Mouse (Mus musculus) heart, embryonic 16.5 days (tissue): ENCODE measurements at regions not wholly inside any gene's neighbourhood (a gene's known extent, or its start where the extent isn't known, plus 50 kb on each side); places are given as distances from the start of the nearest gene placed in this dataset.

Source experiments
- ATAC-seq: fragments of 200-750 bp; cut with Nextera tagmentation; replicated peaks from 2 replicates; pipeline ENCODE4 v1.8.0; 2017; ENCODE audit warnings: moderate number of reproducible peaks; ENCODE audit not compliant: insufficient read depth, low FRiP score; ENCODE audit errors: extremely low read depth
- H3K27ac ChIP-seq: fragments of 300-500 bp; sonication (generic); 2 replicates; pipeline ENCODE4 v1.5.1; 2014; ENCODE audit warnings: mild to moderate bottlenecking, low read length, control low read depth, moderate library complexity
- H3K27me3 ChIP-seq: fragments of 300-500 bp; sonication (generic); 2 replicates; pipeline ENCODE4 v1.6.1; 2014; ENCODE audit warnings: low read length, mixed read lengths; ENCODE audit not compliant: control insufficient read depth, insufficient read depth
- H3K36me3 ChIP-seq: fragments of 300-500 bp; sonication (generic); 2 replicates; pipeline ENCODE4 v1.6.1; 2014; ENCODE audit not compliant: control insufficient read depth, insufficient read depth
- H3K4me1 ChIP-seq: fragments of 300-500 bp; sonication (generic); 2 replicates; pipeline ENCODE4 v1.6.1; 2014; ENCODE audit warnings: low read length, mixed read lengths; ENCODE audit not compliant: control insufficient read depth, insufficient read depth
- H3K4me2 ChIP-seq: fragments of 300-500 bp; sonication (generic); 2 replicates; pipeline ENCODE4 v1.6.1; 2014; ENCODE audit warnings: low read depth, mild to moderate bottlenecking, control low read depth, low read length
- H3K4me3 ChIP-seq: fragments of 300-500 bp; sonication (generic); 2 replicates; pipeline ENCODE4 v1.5.1; 2014; ENCODE audit warnings: mild to moderate bottlenecking, control low read depth, low read length
- H3K9ac ChIP-seq: fragments of 300-500 bp; sonication (generic); 2 replicates; pipeline ENCODE4 v1.6.1; 2014; ENCODE audit warnings: low read length, control low read depth
- H3K9me3 ChIP-seq: fragments of 300-500 bp; sonication (generic); replicated peaks from 2 replicates; pipeline ENCODE4 v1.6.1; 2016; ENCODE audit warnings: low read length; ENCODE audit not compliant: control insufficient read depth
- WGBS: fragments of 180-500 bp; shearing (Covaris S2); extraction: QIAGEN DNeasy Blood & Tissue Kit; methylation state at CpG from one replicate; pipeline ENCODE4 v1.1.7; 2014; 5-methylcytosine and 5-hydroxymethylcytosine counted together

GRCm38 (mm10) chr9:41577760-41578159 lies 416.3 kb upstream of the Ubash3b start:
- H3K9me3 ChIP-seq: no peaks in the 10 kb centered on the region
- H3K27me3 ChIP-seq: no peaks in the 10 kb centered on the region
- H3K4me2 ChIP-seq: no peak overlapping the region
- H3K27ac ChIP-seq: no peak overlapping the region
- ATAC-seq: no peak
- H3K4me3 ChIP-seq: no peak overlapping the region
- WGBS: 45% methylated on average over 1 of the region's 1 CpGs
- H3K4me1 ChIP-seq: 0 out of 2 replicates have a peak, but pooled peaks cover under 1% of the 10 kb centered on the region
- H3K9ac ChIP-seq: no peak overlapping the region
- no peaks in the 10 kb centered on the region for H3K36me3 ChIP-seq

- H3K9ac ChIP-seq: no peak overlapping the region
- 40% methylated on average over 5 of the region's 5 CpGs for WGBS
- no peak overlapping the region for H3K27ac ChIP-seq
- no peak for ATAC-seq
- no peaks in the 10 kb centered on the region for H3K27me3 ChIP-seq
- no peaks in the 10 kb centered on the region for H3K36me3 ChIP-seq
- no peak overlapping the region for H3K4me3 ChIP-seq
- no peaks in the 10 kb centered on the region for H3K4me1 ChIP-seq
- no peak overlapping the region for H3K4me2 ChIP-seq
- no peaks in the 10 kb centered on the region for H3K9me3 ChIP-seq
Measured at GRCm38 (mm10) chr9:41575826-41576225, 414.3 kb upstream of the Ubash3b start.

GRCm38 (mm10) chr9:41570262-41570661 lies 408.8 kb upstream of the Ubash3b start:
- Histone ChIP-seq H3K9me3 (no peaks in the 10 kb centered on the region), H3K9ac (no peak overlapping the region), H3K4me3 (no peak overlapping the region), H3K4me1 (no peaks in the 10 kb centered on the region), H3K27ac (no peak overlapping the region), H3K4me2 (no peak overlapping the region), H3K27me3 (no peaks in the 10 kb centered on the region), H3K36me3 (no peaks in the 10 kb centered on the region)
- ATAC-seq: no peak
- 87% methylated on average over 4 of the region's 4 CpGs for WGBS

DNA sequence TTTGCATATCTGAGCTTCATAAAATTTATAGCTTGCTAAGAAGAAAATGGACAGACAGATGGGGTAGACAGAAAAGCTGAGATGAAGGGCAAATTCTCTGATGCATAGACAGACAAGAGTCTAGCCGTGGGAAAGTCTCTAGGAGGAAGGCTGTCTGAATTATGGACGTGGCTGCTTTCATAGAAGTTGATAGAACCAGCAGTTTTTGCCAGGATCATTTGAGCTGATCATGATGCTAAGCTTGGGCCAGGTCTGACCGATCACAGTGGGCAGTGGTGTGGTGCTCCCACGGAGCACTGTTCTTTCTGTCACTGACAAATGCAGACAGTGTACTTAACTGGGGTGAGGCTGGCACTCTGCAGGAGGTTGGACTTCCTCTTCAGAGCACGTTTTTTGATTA lies 405.0 kb upstream of the Ubash3b start:
- no peak overlapping the region for H3K4me3 ChIP-seq
- 68% methylated on average over 5 of the region's 5 CpGs for WGBS
- no peak for ATAC-seq

DNA sequence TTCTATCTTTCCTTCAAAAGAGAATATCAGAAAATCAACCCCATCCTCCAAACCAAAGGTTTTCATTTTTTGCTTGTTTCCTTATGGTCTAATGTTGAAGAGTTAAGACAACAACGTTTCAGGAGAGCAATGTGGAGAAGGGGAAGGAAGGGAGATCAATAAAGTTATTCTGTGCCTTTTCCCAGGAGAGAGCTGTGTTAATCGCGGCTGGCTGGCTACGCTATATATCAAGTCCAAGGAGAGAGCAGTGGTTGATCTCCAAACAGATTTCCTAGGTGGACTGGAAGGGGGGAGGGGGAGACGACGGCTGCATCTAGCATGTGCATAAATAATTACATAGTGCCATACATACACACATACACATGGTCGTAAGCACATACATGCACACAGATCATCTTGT lies 404.3 kb upstream of the Ubash3b start:
- no peaks in the 10 kb centered on the region for H3K9me3 ChIP-seq
- H3K27ac ChIP-seq: no peak overlapping the region
- H3K36me3 ChIP-seq: no peaks in the 10 kb centered on the region
- H3K4me1 ChIP-seq: no peaks in the 10 kb centered on the region
- WGBS: 92% methylated on average over 7 of the region's 7 CpGs
- no peak overlapping the region for H3K4me3 ChIP-seq
- ATAC-seq: no peak
- no peak overlapping the region for H3K9ac ChIP-seq
- no peak overlapping the region for H3K4me2 ChIP-seq
- no peaks in the 10 kb centered on the region for H3K27me3 ChIP-seq

More for the DNA sequence above, 405.0 kb upstream of the Ubash3b start:
- H3K9ac ChIP-seq: no peak overlapping the region
- H3K4me1 ChIP-seq: no peaks in the 10 kb centered on the region
- H3K4me2 ChIP-seq: no peak overlapping the region
- H3K9me3 ChIP-seq: no peaks in the 10 kb centered on the region
- no peaks in the 10 kb centered on the region for H3K27me3 ChIP-seq
- H3K36me3 ChIP-seq: no peaks in the 10 kb centered on the region
- H3K27ac ChIP-seq: no peak overlapping the region

DNA sequence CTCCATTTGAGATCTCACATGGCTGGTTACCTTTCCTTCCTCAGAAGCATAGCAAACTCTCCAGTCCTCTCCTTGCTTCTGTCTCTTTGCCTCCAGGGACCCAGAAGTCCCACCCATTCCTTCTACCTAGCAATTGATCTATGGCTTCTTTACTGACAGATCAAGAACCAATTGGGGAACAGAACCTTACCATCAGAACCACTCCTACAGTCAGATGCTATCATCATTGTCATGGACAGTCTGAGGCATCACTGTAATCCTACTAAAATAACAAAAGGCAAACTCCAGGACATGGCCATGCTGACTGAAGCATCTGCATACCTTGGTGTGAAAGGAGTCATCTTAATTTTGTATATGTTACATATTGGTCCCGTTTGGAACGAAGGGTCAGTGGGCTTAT lies 401.9 kb upstream of the Ubash3b start:
- Histone ChIP-seq H3K27ac (no peak overlapping the region), H3K36me3 (no peaks in the 10 kb centered on the region), H3K9me3 (no peaks in the 10 kb centered on the region), H3K4me3 (no peak overlapping the region), H3K27me3 (no peaks in the 10 kb centered on the region), H3K4me1 (no peaks in the 10 kb centered on the region), H3K9ac (no peak overlapping the region), H3K4me2 (no peak overlapping the region)
- 82% methylated on average over 2 of the region's 2 CpGs for WGBS
- ATAC-seq: no peak

- Histone ChIP-seq H3K4me2 (no peak overlapping the region), H3K9me3 (no peaks in the 10 kb centered on the region), H3K27ac (no peak overlapping the region), H3K9ac (no peak overlapping the region), H3K4me3 (no peak overlapping the region), H3K27me3 (no peaks in the 10 kb centered on the region), H3K36me3 (no peaks in the 10 kb centered on the region), H3K4me1 (no peaks in the 10 kb centered on the region)
- WGBS: 93% methylated on average over 3 of the region's 3 CpGs
- ATAC-seq: no peak
Measured at GRCm38 (mm10) chr9:41558456-41558855, 397.0 kb upstream of the Ubash3b start.

GRCm38 (mm10) chr9:41556888-41557287 lies 395.4 kb upstream of the Ubash3b start:
- Histone ChIP-seq H3K4me3 (no peak overlapping the region), H3K36me3 (no peaks in the 10 kb centered on the region), H3K4me1 (no peaks in the 10 kb centered on the region), H3K9me3 (no peaks in the 10 kb centered on the region), H3K27ac (no peak overlapping the region), H3K9ac (no peak overlapping the region), H3K27me3 (no peaks in the 10 kb centered on the region), H3K4me2 (no peak overlapping the region)
- no peak for ATAC-seq
- WGBS: 79% methylated on average over 4 of the region's 4 CpGs

GRCm38 (mm10) chr9:41545776-41546175 lies 384.3 kb upstream of the Ubash3b start:
- Histone ChIP-seq H3K27ac (no peak overlapping the region), H3K9ac (no peak overlapping the region), H3K9me3 (no peaks in the 10 kb centered on the region), H3K4me3 (no peak overlapping the region), H3K27me3 (no peaks in the 10 kb centered on the region), H3K4me2 (no peak overlapping the region), H3K4me1 (no peaks in the 10 kb centered on the region), H3K36me3 (no peaks in the 10 kb centered on the region)
- ATAC-seq: 0 out of 2 replicates have a peak, but pooled peaks have one; percentile 14
- WGBS: 56% methylated on average over 1 of the region's 1 CpGs

GRCm38 (mm10) chr9:41542511-41542910 lies 381.0 kb upstream of the Ubash3b start:
- Histone ChIP-seq H3K9me3 (no peaks in the 10 kb centered on the region), H3K27me3 (no peaks in the 10 kb centered on the region), H3K4me2 (no peak overlapping the region), H3K36me3 (no peaks in the 10 kb centered on the region), H3K4me3 (no peak overlapping the region), H3K9ac (no peak overlapping the region), H3K4me1 (no peaks in the 10 kb centered on the region), H3K27ac (no peak overlapping the region)
- no peak for ATAC-seq
- WGBS: 74% methylated on average over 5 of the region's 5 CpGs
